Mouse (Mus musculus) forebrain, embryonic 16.5 days (tissue): ENCODE data around the gene Gm6583. TPM values are rescaled to one million over a fixed set of nuclear protein-coding genes. Genes with fewer than 3 reads are reported as not detected.
A peak's percentile ranks its signal among the peaks of the same experiment; 100 is the strongest.
"Not testable (repeated sequence)": the region's sequence is repeated elsewhere in the genome, so short reads cannot be mapped to it uniquely, and the experiment has no call there.

Source experiments
- ATAC-seq: fragments of 200-750 bp; cut with Nextera tagmentation; 2 replicates; pipeline ENCODE4 v1.8.0; 2017; ENCODE audit warnings: mild to moderate bottlenecking, moderate library complexity
- H3K27ac ChIP-seq: fragments of 300-500 bp; sonication (generic); 2 replicates; pipeline ENCODE4 v1.5.1; 2014; ENCODE audit warnings: low read length, control low read depth
- H3K27me3 ChIP-seq: fragments of 300-500 bp; sonication (generic); replicated peaks from 2 replicates; pipeline ENCODE4 v1.6.1; 2014; ENCODE audit warnings: low read length; ENCODE audit not compliant: control insufficient read depth, insufficient read depth
- H3K36me3 ChIP-seq: fragments of 300-500 bp; sonication (generic); 2 replicates; pipeline ENCODE4 v1.6.1; 2014; ENCODE audit not compliant: control insufficient read depth, insufficient read depth
- H3K4me1 ChIP-seq: fragments of 300-500 bp; sonication (generic); replicated peaks from 2 replicates; pipeline ENCODE4 v1.6.1; 2014; ENCODE audit warnings: low read length; ENCODE audit not compliant: control insufficient read depth, insufficient read depth
- H3K4me2 ChIP-seq: fragments of 300-500 bp; sonication (generic); 2 replicates; pipeline ENCODE4 v1.6.1; 2014; ENCODE audit warnings: mild to moderate bottlenecking, low read length, control low read depth
- H3K4me3 ChIP-seq: fragments of 300-500 bp; sonication (generic); replicated peaks from 2 replicates; pipeline ENCODE4 v1.5.1; 2014; ENCODE audit warnings: mild to moderate bottlenecking, low read length, control low read depth
- H3K9ac ChIP-seq: fragments of 300-500 bp; sonication (generic); replicated peaks from 2 replicates; pipeline ENCODE4 v1.6.1; 2014; ENCODE audit warnings: low read depth, low read length, control low read depth
- H3K9me3 ChIP-seq: fragments of 300-500 bp; sonication (generic); 2 replicates; pipeline ENCODE4 v1.6.1; 2016; ENCODE audit warnings: low read length; ENCODE audit not compliant: control insufficient read depth
- WGBS: fragments of 180-500 bp; shearing (Covaris S2); extraction: QIAGEN DNeasy Blood & Tissue Kit; methylation state at CpG from one replicate; pipeline ENCODE4 v1.1.7; 2014; 5-methylcytosine and 5-hydroxymethylcytosine counted together
- polyA plus RNA-seq: library from polyadenylated mRNA; unstranded; fragments of >200 nt; fragmentation: Nextera tagmentation; extraction: Ambion mirVana; gene quantifications from 2 replicates; pipeline ENCODE4 v1.2.1, GENCODE M21; 2015

The Gm6583 gene
- polyA plus RNA-seq, 1 experiment from 2014 or later, result 0.09 TPM

GRCm38 (mm10) chr5:112321376-112321775, 34.5 kb downstream of the Gm6583 start:
- H3K9me3 ChIP-seq, result no peaks in the 10 kb centered on the region
- ATAC-seq, result no peak
- no peaks in the 10 kb centered on the region for H3K36me3 ChIP-seq
- H3K9ac ChIP-seq, result no peak overlapping the region
- H3K4me3 ChIP-seq, result no peak overlapping the region
- 75% methylated on average over 4 of the region's 4 CpGs for WGBS
- H3K4me2 ChIP-seq, result no peak overlapping the region
- no peaks in the 10 kb centered on the region for H3K27me3 ChIP-seq
- H3K27ac ChIP-seq, result no peak overlapping the region
- peaks cover 5% of the 10 kb centered on the region; the same call in 1 of the 2 replicates for H3K4me1 ChIP-seq

- H3K36me3 ChIP-seq, result no peaks in the 10 kb centered on the region
- no peak for ATAC-seq
- no peak overlapping the region for H3K9ac ChIP-seq
- WGBS, result 70% methylated on average over 6 of the region's 6 CpGs
- no peaks in the 10 kb centered on the region for H3K27me3 ChIP-seq
- no peaks in the 10 kb centered on the region for H3K9me3 ChIP-seq
- peaks cover 5% of the 10 kb centered on the region; the same call in 1 of the 2 replicates for H3K4me1 ChIP-seq
- H3K4me3 ChIP-seq, result no peak overlapping the region
- H3K4me2 ChIP-seq, result no peak overlapping the region
- H3K27ac ChIP-seq, result no peak overlapping the region
These were observed 34.9 kb downstream of the Gm6583 start for GRCm38 (mm10) chr5:112320936-112321335.

- no peak for ATAC-seq
- H3K9me3 ChIP-seq, result no peaks in the 10 kb centered on the region
- WGBS, result 76% methylated on average over 5 of the region's 5 CpGs
- no peaks in the 10 kb centered on the region for H3K36me3 ChIP-seq
- no peaks in the 10 kb centered on the region for H3K27me3 ChIP-seq
- H3K4me2 ChIP-seq, result no peak overlapping the region
- peaks cover under 1% of the 10 kb centered on the region; the same call in 1 of the 2 replicates for H3K4me1 ChIP-seq
- H3K4me3 ChIP-seq, result no peak overlapping the region
- no peak overlapping the region for H3K27ac ChIP-seq
- H3K9ac ChIP-seq, result no peak overlapping the region
These were observed 35.5 kb downstream of the Gm6583 start for GRCm38 (mm10) chr5:112320379-112320778.

GRCm38 (mm10) chr5:112319343-112319742, 36.5 kb downstream of the Gm6583 start:
- not testable (repeated sequence) for H3K4me2 ChIP-seq, H3K4me3 ChIP-seq, H3K36me3 ChIP-seq, H3K27ac ChIP-seq, H3K4me1 ChIP-seq, ATAC-seq, H3K9ac ChIP-seq, H3K9me3 ChIP-seq, H3K27me3 ChIP-seq
- 63% methylated on average over 2 of the region's 2 CpGs for WGBS

- H3K4me2 ChIP-seq, result no peak overlapping the region
- WGBS, result 70% methylated on average over 5 of the region's 5 CpGs
- ATAC-seq, result no peak
- H3K9me3 ChIP-seq, result no peaks in the 10 kb centered on the region
- H3K4me1 ChIP-seq, result no peaks in the 10 kb centered on the region
- H3K9ac ChIP-seq, result no peak overlapping the region
- H3K27me3 ChIP-seq, result no peaks in the 10 kb centered on the region
- no peak overlapping the region for H3K27ac ChIP-seq
- H3K4me3 ChIP-seq, result no peak overlapping the region
- no peaks in the 10 kb centered on the region for H3K36me3 ChIP-seq
These were observed 38.5 kb downstream of the Gm6583 start for GRCm38 (mm10) chr5:112317328-112317727.

- no peaks in the 10 kb centered on the region for H3K27me3 ChIP-seq
- no peak overlapping the region for H3K9ac ChIP-seq
- no peak overlapping the region for H3K4me2 ChIP-seq
- no peak for ATAC-seq
- H3K4me3 ChIP-seq, result no peak overlapping the region
- H3K36me3 ChIP-seq, result no peaks in the 10 kb centered on the region
- no peak overlapping the region for H3K27ac ChIP-seq
- 76% methylated on average over 5 of the region's 5 CpGs for WGBS
- no peaks in the 10 kb centered on the region for H3K4me1 ChIP-seq
- no peaks in the 10 kb centered on the region for H3K9me3 ChIP-seq
These were observed 39.4 kb downstream of the Gm6583 start for GRCm38 (mm10) chr5:112316468-112316867.

GRCm38 (mm10) chr5:112313222-112313885, 42.5 kb downstream of the Gm6583 start:
- Histone ChIP-seq H3K4me2 (no peak overlapping the region), H3K9me3 (no peaks in the 10 kb centered on the region), H3K27ac (no peak overlapping the region), H3K36me3 (0 out of 2 replicates have a peak, but pooled peaks cover under 1% of the 10 kb centered on the region), H3K9ac (no peak overlapping the region), H3K27me3 (no peaks in the 10 kb centered on the region), H3K4me3 (no peak overlapping the region), H3K4me1 (no peaks in the 10 kb centered on the region)
- WGBS, result 55% methylated on average over 11 of the region's 11 CpGs
- peak; percentile 43; the same call in 1 of the 2 replicates for ATAC-seq

GRCm38 (mm10) chr5:112305842-112306241, 50.0 kb downstream of the Gm6583 start:
- H3K9me3 ChIP-seq, result no peaks in the 10 kb centered on the region
- H3K4me1 ChIP-seq, result no peaks in the 10 kb centered on the region
- H3K27ac ChIP-seq, result no peak overlapping the region
- ATAC-seq, result no peak
- 66% methylated on average over 5 of the region's 5 CpGs for WGBS
- no peak overlapping the region for H3K9ac ChIP-seq
- no peaks in the 10 kb centered on the region for H3K27me3 ChIP-seq
- no peak overlapping the region for H3K4me2 ChIP-seq
- 0 out of 2 replicates have a peak, but pooled peaks cover 5% of the 10 kb centered on the region for H3K36me3 ChIP-seq
- no peak overlapping the region for H3K4me3 ChIP-seq
